Mouse (Mus musculus): Measurements from ENCODE around the gene Etnk1.

GRCm38 (mm10) chr6:143135097-143135496, 31.9 kb upstream of the Etnk1 start:
- TF ChIP-seq GATA1 (IDR thresholded peaks at IDR 0.05; ENCODE audit: low read length) (no peak), TAL1 (IDR thresholded peaks at IDR 0.05; ENCODE audit: low read length) (no peak)

Measured in erythroblast, embryonic 14.5 days (primary cell).